Mouse (Mus musculus): ENCODE measurements around the gene Relt. TPM values are rescaled to one million over a fixed set of nuclear protein-coding genes. Genes with fewer than 3 reads are reported as not detected.

Relt gene
- total RNA-seq, 1 experiment from 2014 or later, result 18.3 TPM

DNA sequence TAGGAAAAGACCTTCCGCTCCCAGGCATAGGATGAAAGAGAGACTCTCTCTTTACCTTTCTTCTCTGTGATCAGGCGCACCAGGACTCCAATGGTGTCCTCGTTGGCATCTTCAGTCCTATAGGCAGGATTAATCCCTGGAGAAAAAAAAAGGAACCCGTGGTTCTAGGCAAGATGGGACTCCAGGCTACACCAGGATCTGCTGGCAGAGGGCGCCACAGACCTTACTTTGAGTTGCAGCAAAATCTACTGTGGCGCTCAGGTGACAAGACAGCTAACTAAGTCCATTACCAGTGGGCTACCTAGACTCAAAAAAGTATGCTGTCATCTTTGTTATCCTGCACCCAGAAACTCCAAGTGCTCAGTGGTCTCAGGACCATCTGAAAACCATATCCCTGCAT, 14.5 kb downstream of the Relt start:
- ATAC-seq (replicated peaks; ENCODE audit: low read depth, poor library complexity, severe bottlenecking), result 0 out of 2 replicates have a peak, but pooled peaks have one; percentile 4

DNA sequence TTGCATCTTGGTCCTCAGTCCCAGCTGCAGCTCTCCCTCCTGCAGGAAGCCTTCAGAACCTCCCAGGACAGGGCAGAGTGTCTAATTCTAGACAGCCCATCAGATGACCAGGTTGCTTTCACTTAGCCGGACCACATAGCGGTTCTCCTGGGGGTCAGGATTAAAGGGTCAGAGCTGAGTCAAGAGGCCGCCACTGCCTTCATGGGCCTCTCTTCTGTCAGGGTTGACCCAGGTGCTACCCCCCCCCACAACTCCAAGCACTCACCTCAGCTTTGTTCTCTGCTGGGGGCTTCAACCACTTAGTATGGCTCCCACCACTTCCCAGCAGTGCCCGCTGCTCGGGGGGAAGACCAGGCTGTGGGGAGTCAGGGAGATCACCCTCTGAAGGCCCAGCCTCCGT, 16.1 kb downstream of the Relt start:
- no peak for ATAC-seq (replicated peaks; ENCODE audit: low read depth, poor library complexity, severe bottlenecking)

DNA sequence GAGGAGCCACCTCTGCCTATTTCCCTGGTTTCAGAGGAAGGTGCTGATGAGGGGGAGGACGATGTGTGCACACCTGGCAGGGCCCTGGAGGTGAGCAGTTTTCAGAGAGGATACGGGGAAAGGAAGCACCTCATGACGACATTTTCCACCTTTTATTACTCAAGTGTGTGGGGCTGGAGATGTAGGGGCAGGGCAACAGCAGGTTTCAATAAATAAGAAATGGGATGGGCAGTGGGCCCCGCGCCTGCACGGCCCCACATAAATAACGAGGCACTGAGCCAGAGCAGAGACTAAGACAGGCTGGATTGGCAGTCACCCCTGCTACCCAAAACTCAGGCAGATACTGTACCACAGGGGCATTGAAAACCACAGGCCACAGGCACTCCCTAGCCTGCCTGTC, 17.2 kb downstream of the Relt start:
- peak; percentile 44 for ATAC-seq (replicated peaks; ENCODE audit: low read depth, poor library complexity, severe bottlenecking)

DNA sequence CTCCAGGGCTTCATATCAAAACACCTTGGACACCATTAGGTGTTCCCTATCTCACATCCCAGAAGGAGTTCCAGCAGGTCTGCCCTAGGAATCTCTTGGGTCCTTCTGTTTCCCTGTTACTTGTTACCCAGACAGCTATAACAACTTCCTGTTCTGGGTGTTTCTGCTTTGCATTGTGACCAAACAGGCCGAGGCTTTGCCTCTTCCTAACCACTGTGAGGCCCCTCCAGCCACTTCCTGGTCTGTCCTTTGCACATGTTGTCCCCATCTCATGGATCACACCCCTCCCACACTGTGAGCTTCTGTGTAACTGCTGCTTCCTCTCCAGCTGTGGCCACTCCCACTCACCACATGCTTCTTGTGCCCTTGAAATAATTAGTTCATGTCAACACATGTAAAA, 17.8 kb downstream of the Relt start:
- ATAC-seq (replicated peaks; ENCODE audit: low read depth, poor library complexity, severe bottlenecking), result peak; percentile 84

DNA sequence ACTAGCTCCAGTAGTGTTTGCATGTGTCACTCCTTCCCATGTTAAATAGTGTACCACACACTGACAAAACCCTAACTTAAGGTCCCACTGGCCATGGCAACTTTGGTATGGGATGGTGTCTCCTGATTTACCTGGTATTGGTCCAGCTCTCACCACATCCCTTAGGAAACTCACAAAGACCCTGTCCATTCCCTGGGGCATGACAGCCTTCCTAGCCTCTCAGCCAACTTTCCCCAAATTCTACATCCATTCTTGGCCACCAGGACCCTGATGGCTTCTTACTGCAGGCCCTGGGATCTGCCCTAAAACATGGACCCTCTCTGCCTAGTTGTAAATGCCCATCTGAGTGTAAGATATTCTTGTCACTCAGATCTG, 18.2 kb downstream of the Relt start:
- ATAC-seq (replicated peaks; ENCODE audit: low read depth, poor library complexity, severe bottlenecking), result no peak

DNA sequence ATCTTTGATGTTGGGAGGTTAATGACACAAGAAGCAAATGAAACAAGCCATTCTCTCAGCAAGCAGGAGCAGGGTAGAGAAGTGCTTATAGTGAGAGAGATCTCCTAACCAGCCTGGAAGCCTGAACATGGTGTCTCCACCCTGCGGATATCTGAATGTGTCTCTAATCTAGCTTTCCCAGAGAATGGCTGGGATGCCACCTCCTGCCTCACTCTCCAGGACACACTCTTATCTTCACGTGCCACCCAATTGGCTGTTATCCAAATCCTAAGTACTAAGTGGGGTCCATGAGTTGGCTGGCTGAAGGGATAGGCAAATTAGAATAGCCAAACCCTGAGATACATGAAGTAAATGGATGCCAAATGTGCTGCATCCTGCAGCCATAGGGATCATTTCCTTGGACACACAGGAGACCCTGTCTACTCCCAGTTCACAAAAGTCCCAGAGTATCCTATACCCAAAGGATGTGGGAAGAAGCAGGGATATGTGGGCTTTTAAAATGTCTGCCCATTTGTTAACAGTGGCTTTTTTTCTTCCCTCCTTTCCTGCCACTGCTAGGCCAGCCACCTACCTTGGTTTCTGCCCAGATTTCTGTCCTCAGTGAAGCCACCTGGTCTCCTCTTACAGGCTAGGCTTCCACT, 18.7 kb downstream of the Relt start:
- peak; percentile 41 for ATAC-seq (replicated peaks; ENCODE audit: low read depth, poor library complexity, severe bottlenecking)

DNA sequence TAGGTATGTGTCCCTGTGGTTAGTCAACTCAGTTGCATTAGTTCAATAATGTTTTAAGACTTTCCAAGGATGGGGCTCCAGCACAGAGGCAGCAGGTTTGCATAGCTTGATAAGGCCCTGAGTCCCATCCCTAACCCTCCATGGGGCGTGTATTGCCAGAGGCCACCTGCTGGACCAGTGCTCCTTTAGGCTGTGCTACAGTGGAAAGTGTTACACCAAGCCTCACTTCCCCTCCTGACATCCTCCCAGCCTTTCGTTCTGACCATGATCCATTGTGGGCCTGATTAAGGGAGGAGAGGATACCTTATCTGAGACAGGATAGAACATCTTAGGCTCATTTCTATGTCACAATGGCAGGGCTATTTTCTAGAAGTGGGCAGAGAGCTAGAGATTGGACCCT, 19.4 kb downstream of the Relt start:
- ATAC-seq (replicated peaks; ENCODE audit: low read depth, poor library complexity, severe bottlenecking), result no peak

DNA sequence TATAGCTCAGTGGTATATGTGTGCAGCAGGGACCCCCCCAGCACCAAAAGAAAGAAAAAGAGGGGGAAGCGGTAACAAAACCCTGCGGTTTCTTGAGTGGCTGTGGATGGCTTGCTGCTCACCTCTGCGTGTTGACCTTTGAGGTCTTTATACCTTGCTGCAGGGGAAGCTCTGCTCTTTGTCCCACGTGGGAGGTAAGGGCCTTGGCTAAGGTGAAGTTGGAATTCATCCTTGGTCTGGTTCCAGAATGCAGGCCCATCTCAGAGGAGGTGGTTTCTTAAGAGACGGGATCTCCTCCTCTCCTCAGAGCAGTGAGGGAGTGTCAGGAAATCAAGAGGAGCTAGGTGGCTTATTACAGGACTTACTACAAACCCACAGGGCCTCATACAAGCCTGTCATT, 21.1 kb downstream of the Relt start:
- ATAC-seq (replicated peaks; ENCODE audit: low read depth, poor library complexity, severe bottlenecking), result no peak

DNA sequence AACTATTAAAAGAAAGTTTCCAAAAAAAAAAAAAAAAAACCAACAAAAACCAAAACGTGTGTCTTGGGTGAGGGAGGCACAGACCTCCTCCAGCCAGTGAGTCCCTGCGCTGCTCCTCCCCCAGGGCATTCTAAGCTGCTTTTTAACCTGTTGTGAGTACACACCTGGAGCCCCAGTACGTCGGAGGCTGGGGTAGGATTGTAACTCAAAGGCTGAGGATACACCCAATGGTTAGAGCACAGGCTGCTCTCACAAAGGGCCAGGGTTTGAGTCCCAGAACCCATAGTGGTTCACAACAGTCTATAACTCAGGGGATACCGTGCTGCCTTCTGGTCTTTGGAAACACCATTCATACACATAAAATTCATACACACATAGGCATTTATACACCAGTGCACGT, 21.6 kb downstream of the Relt start:
- ATAC-seq (replicated peaks; ENCODE audit: low read depth, poor library complexity, severe bottlenecking), result no peak

DNA sequence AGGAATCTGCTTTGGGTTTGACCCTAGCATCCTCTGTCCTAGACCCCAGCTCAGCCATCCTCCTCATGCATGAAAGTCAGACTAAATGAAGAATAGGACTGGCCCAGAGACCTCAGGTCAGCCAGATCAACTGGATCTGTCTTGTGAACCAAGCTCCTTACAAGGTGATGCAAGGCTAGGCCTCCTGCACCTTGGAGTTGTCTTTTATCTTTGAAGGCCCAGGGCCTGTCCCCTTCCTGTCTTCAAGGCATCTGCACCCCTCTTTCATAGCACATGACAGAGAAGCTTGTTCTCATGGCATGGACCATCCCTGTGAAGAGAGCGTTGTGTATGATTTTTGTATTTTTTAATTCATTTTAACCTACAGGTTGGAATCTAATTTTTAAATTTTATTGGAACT, 22.3 kb downstream of the Relt start:
- ATAC-seq (replicated peaks; ENCODE audit: low read depth, poor library complexity, severe bottlenecking), result no peak

DNA sequence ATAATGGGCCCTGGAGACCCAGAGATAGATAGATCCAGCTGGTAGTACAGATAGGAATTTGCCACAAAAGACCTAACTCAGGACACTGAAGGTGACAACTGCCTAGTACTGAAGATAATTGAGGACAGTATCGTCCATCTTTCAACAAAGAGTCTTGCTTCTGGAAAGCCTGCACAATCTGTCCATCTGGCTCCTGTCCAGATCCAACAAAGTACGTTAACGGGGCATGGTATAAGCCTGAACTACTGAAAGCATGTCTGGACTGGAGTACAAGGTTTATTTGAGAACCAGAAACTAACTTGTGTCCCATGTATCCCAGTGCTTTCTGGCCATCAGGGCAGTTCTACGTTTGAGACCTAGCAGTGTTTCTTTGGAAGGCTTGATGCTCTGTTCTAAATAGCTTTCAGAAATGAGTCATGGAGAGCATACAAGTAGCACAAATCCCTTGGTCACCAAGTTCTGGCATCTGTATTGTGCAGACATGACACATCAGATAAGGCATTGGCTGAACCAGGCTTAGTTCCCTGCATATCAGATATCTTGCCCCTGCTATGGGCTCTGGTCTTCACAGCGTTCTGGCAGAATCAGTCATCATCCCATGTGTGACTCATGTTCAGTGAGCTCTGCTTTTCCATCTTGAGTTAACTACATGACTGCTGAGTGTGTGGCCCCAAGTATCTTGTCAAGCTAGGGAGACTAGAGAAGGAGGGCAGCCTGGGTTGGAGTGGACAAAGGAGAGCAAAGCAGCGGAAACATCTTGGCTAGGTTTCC, 23.4 kb downstream of the Relt start:
- no peak for ATAC-seq (replicated peaks; ENCODE audit: low read depth, poor library complexity, severe bottlenecking)

DNA sequence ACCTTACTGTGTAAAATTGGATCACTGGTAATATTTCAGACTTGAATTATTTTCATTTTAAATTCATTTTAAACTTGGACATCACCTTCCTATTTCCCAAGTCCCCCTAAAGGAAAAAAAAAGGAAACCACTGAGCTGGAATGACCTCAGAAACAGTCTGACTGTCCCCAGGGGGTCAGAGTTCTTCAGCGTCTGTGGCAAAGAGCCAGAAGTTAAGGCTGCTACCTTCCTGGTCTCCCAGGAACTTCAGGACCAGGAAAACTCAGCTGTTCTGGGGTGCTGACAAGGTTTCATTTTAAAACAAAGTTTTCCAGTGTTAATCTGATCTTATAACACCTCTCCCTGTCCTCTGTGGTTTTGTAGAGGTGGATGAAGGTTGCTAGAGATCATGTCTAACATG, 25.5 kb downstream of the Relt start:
- no peak for ATAC-seq (replicated peaks; ENCODE audit: low read depth, poor library complexity, severe bottlenecking)

DNA sequence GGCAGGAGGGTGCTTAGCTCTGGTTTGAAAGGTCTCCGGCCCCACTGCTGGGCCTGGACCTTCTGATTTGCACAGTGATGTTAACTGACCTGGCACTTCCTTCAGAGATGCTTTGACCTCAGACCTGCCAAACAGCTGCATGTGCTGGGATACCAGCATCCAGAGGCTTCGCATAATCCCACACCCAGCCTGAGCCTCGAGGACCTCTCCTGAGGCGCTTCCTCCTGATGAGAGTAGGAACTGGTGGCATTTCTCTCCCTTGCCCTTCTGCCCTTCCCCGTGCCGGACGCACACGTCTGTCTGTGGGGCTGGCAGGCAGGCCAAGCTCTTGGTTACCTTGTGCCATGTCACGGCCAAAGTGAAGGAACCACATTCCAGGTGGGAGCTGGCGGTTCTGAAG, 26.6 kb downstream of the Relt start:
- ATAC-seq (replicated peaks; ENCODE audit: low read depth, poor library complexity, severe bottlenecking), result no peak

DNA sequence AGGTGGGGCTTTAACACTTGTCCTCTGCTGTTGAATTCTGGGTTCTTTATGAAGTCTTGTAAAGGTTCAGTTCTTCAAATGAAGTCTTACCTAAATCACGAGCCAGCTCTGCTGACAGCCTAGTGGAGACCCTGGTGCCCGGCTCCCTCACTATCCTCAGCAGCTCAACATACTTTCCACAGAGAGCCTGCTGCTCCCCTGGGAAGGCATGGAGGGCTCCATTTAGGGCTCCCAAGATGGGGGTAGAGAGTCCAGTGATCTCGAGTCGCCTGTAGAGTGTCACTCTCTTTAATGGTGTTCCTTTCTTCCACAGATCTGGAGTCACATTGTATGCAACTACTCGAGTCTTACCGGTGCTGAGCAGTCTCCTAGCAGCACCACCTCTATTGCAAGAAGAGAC, 27.5 kb downstream of the Relt start:
- no peak for ATAC-seq (replicated peaks; ENCODE audit: low read depth, poor library complexity, severe bottlenecking)

DNA sequence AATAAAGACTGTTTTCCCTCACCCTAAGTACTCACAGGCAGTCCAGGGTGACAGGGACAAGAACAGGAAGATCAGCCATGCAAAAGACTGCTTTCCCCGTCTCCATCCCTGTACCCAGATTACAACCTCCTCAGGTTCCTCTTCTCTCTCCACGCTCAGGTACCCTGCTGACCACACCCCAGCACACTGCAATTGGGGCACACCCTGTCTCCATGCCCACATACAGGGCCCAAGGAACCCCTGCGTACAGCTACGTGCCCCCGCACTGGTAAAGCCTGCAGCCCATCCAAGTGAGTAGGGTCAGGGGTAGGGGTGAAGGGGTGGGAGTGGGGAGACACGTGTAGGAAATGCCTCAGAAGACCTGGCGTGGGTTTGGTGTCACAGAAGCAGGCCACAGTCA, 28.1 kb downstream of the Relt start:
- no peak for ATAC-seq (replicated peaks; ENCODE audit: low read depth, poor library complexity, severe bottlenecking)

DNA sequence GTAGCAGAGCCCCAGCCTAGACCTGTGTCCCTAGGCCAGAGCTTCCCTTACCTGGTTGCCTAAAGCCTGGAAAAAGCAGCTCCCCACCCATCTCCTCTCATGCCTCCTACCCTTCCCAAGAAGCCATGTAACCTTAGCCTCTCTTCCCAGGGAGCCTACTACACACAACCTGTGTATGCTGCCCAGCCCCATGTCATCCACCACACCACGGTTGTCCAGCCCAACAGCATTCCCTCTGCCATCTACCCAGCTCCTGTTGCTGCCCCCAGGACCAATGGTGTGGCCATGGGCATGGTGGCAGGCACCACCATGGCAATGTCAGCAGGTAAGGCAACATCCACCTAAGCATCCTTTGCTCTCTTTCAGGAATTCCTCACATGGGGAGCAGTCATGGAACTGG, 29.4 kb downstream of the Relt start:
- no peak for ATAC-seq (replicated peaks; ENCODE audit: low read depth, poor library complexity, severe bottlenecking)

DNA sequence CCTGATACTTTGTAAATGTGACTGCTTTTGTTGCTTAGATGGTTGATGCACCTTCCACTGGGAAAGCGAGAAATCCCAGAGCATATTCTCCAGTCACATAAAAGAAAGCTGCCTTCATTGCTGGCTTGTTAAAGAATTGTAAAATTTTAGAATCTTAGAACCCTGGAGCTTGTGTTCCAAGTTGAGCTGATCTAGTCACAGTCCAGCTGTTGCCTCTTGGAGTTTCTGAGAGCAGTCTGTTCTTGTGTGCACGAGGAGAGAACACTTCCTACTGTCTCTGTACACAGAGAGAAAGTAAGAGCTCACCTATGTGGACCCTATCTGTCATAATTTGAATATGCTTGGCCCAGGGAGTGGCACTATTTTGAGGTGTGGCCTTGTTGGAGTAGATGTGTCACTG, 34.7 kb downstream of the Relt start:
- ATAC-seq (replicated peaks; ENCODE audit: low read depth, poor library complexity, severe bottlenecking), result no peak

DNA sequence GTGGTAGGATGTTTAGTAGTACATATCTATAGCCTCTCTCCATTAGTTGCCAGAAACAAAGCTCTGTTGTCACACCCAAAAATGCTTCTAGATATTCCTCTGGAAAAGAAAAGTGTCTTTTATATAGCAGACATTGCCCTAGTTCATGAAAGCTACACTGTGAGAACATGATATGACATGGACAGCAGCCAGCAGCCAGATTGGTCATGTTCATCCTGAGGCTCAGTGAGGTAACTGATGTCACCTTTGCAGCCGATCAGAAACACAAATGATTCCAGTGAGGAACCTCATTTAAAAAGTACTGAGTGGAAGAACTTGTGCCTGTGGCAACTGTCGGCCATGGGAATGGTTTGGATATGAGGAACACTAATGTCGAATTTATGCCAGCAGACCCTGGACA, 38.6 kb downstream of the Relt start:
- no peak for ATAC-seq (replicated peaks; ENCODE audit: low read depth, poor library complexity, severe bottlenecking)

DNA sequence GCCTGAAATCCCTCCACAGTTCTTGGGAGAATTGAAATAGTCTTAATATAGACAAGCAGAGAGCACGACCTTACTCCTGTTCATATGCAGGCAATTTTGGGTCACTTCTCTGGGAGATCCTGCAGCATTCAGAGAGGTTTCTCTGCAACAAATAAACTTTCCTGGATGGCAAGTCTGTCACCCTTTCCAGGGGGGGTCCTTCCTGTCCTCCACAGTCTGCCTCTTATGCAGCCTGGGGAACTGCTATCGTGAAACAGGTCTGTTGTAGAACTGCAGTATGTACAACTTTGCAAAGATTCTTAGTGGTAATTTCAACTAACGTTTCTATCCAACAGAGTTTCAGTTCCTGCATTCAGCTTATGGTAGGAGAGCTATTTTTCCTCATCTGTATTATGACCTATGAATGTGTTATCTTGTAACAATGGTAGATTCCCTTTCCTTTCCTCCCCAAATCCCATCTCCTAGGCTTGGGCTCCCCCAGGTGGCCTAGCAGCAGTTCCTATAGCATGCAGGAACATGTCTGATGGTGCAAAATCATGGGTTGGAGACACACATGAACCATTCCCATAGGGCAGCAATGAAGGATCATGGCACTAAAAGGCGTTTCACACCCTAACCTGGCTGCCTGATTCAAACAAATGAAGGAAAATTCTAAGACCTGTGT, 44.7 kb downstream of the Relt start:
- peak; percentile 58 for ATAC-seq (replicated peaks; ENCODE audit: low read depth, poor library complexity, severe bottlenecking)

DNA sequence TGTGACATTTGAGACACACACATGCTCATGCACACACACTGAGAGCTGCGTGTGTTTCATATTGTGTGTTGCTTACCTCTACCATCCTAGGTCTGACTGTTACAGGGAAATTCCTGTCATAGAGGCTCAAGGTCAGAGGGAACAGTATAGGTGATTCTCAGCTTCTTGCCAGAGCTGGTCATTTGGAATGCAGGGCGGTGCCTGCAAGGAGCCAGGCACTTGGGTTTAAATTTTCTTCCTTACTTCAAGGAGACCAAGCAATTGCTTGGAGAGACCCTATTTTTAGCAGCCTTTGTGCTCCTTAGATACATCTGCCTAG, 45.8 kb downstream of the Relt start:
- no peak for ATAC-seq (replicated peaks; ENCODE audit: low read depth, poor library complexity, severe bottlenecking)

DNA sequence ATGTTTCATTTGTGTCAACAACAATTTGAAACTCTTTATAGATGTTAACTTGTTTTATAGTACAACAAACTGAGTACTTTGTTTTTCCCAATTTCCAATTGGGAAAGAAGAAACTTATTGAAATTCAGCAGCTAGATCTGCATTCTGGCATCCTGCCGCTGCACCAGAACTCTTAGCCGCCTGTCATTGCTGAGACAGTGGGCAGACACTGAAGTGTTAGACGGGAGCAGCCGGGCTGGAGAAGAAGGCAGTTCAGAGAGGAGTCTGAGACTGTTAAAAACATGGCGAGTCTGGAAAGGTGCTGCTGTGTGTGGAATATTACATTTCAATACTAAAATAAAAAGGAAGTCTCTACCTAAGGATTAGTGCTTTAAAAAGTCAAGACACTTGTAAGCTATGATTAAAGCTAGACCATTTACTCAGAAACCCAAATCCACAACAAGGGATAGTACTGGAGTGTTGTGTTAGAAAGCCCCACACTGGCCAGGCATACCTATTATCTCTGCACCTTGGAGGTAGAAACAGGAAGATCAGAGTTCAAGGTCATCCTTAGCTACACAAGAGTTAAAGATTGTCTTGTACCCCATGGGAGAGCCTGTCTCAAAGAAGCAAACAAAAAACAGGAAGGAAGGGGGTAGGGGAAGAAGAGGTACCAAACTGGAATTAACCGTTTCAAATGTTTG, 46.3 kb downstream of the Relt start:
- no peak for ATAC-seq (replicated peaks; ENCODE audit: low read depth, poor library complexity, severe bottlenecking)
